Mouse (Mus musculus) T-helper 2 cell (primary cell): ENCODE measurements around the gene Hand2.

ENCODE experiments used
- in situ Hi-C: fragments of 300-600 bp; cut with MboI, MseI; formaldehyde crosslinking; loops from one replicate; pipeline ENCODE4 v1.15.1; 2025; ENCODE audit warnings: high pct_unique_total_duplicates

Hand2 gene

GRCm38 (mm10) chr8:57340840-57341540 lies 20.2 kb downstream of the Hand2 start:
- in situ Hi-C loops: no loop called here

GRCm38 (mm10) chr8:57341541-57341840 lies 20.7 kb downstream of the Hand2 start:
- in situ Hi-C loops: no loop called here

GRCm38 (mm10) chr8:57342386-57343090 lies 21.8 kb downstream of the Hand2 start:
- in situ Hi-C loops: no loop called here

GRCm38 (mm10) chr8:57343731-57344315 lies 23.0 kb downstream of the Hand2 start:
- in situ Hi-C loops: no loop called here

- in situ Hi-C loops: loop anchor here (5.0 kb wide), 1 partner anchor 72 kb away; no protein-coding TSS in a partner anchor
Measured at GRCm38 (mm10) chr8:57344956-57345870, 24.4 kb downstream of the Hand2 start.

- in situ Hi-C loops: loop anchor here (5.0 kb wide), 1 partner anchor 71 kb away; no protein-coding TSS in a partner anchor
Measured at GRCm38 (mm10) chr8:57346371-57346770, 25.6 kb downstream of the Hand2 start.

GRCm38 (mm10) chr8:57347141-57347540 lies 26.4 kb downstream of the Hand2 start:
- in situ Hi-C loops: loop anchor here (5.0 kb wide), 1 partner anchor 70 kb away; no protein-coding TSS in a partner anchor

GRCm38 (mm10) chr8:57348251-57348650 lies 27.5 kb downstream of the Hand2 start:
- in situ Hi-C loops: loop anchor here (5.0 kb wide), 1 partner anchor 69 kb away; no protein-coding TSS in a partner anchor

GRCm38 (mm10) chr8:57348866-57349520 lies 28.2 kb downstream of the Hand2 start:
- in situ Hi-C loops: loop anchor here (5.0 kb wide), 1 partner anchor 68 kb away; no protein-coding TSS in a partner anchor

GRCm38 (mm10) chr8:57351861-57352260 lies 31.1 kb downstream of the Hand2 start:
- in situ Hi-C loops: no loop called here

- in situ Hi-C loops: no loop called here
Measured at GRCm38 (mm10) chr8:57353346-57354305, 32.8 kb downstream of the Hand2 start.

GRCm38 (mm10) chr8:57354876-57355275 lies 34.1 kb downstream of the Hand2 start:
- in situ Hi-C loops: no loop called here

- in situ Hi-C loops: no loop called here
Measured at GRCm38 (mm10) chr8:57356529-57357325, 35.9 kb downstream of the Hand2 start.

- in situ Hi-C loops: no loop called here
Measured at GRCm38 (mm10) chr8:57360493-57360892, 39.7 kb downstream of the Hand2 start.

GRCm38 (mm10) chr8:57361003-57361805 lies 40.4 kb downstream of the Hand2 start:
- in situ Hi-C loops: no loop called here

GRCm38 (mm10) chr8:57362881-57363280 lies 42.1 kb downstream of the Hand2 start:
- in situ Hi-C loops: no loop called here

- in situ Hi-C loops: no loop called here
Measured at GRCm38 (mm10) chr8:57374044-57374443, 53.3 kb downstream of the Hand2 start.
